Mouse (Mus musculus) left cerebral cortex, postnatal 10 days (tissue): Measurements from ENCODE around the gene Htra1. TPM values are rescaled to one million over a fixed set of nuclear protein-coding genes. Genes with fewer than 3 reads are reported as not detected.

Experiments
- DNase-seq, 2 experiments: peaks; one replicate each; pipeline ENCODE4 v3.0.0; 2021 to 2022; ENCODE audit warnings: low spot score in 2 of 2, mixed read lengths in 1 of 2; ENCODE audit errors: extremely low spot score in 1 of 2
- intact Hi-C: fragments of 180-260 bp; cut with DNase I; formaldehyde crosslinking; loops from one replicate; pipeline ENCODE4 v1.15.1; 2025
- total RNA-seq, 2 experiments: library from RNA; stranded (reverse); gene quantifications; 2 replicates each; pipeline ENCODE4 v1.2.3; 2021

The Htra1 gene
- total RNA-seq, 2 experiments from 2014 or later = 139 to 187 TPM

GRCm38 (mm10) chr7:130953376-130953775, 17.5 kb downstream of the Htra1 start:
- intact Hi-C loops = no loop called here
- peak in 1 of 2 experiments; percentile 21 for DNase-seq

DNA sequence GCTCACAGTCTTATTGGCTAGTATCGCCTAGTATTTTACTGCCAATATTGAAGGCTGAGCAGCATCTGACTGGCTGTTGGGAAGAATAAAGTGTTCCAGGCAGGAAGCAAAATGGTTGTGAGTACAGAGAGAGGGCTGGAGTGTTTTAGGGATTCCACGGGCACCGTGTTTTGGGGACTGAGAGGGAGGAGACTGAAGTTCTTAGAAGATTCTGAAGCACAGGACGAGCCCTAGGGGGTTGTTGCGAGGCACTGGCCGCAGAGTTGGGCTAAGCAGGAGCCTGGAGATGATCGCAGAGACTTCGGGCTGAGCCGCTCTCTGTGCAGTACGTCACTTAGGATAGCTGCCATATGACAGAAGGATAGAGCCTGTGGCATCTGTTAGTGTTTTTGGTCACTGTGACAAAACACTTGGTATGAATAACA, 18.3 kb downstream of the Htra1 start:
- DNase-seq = no peak

DNA sequence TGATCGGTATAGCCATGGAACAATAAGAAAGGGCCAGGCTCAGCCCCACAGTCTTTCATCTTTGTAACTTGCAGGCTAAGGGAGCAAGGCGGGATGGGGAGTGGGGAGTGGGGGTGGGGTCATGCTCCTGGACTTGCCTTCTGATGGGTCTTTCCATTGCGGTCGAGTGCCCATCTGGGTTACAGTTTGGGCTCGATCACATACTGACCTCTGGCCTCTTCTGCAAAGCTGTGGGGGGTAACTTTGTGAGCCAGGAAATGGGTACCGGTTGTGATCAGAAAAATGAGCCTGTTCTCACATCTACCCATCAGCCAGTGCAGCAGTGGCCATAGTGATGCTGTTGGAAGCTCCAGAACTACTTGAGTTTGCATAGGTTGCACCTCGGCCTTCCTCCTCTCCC, 22.6 kb downstream of the Htra1 start:
- intact Hi-C loops = no loop called here
- no peak for DNase-seq

More for the DNA sequence above, 18.3 kb downstream of the Htra1 start:
- intact Hi-C loops = no loop called here

GRCm38 (mm10) chr7:130959868-130960267, 24.0 kb downstream of the Htra1 start:
- intact Hi-C loops = no loop called here

DNA sequence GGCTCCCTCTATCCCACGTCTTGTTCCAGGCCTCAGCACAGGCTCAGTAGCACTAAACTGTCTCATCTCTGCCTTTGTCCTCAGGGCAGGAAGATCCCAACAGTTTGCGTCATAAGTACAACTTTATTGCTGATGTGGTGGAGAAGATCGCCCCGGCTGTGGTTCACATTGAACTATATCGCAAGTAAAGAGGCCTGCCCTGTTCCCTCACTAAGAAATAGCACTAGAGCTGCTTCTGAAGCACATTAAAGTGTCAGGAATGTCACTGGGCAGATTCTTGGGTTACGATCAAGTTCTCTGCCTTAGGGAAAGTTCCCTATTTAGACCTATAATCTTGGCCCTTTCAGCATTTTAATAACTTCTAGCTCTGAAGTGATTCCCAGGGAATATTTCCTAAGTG, 25.5 kb downstream of the Htra1 start:
- no peak for DNase-seq
- intact Hi-C loops = no loop called here

More at GRCm38 (mm10) chr7:130959868-130960267, 24.0 kb downstream of the Htra1 start:
- peak in 1 of 2 experiments; percentile 56 for DNase-seq

GRCm38 (mm10) chr7:130964686-130965085, 28.8 kb downstream of the Htra1 start:
- intact Hi-C loops = no loop called here
- peak in 1 of 2 experiments; percentile 83 for DNase-seq

GRCm38 (mm10) chr7:130965396-130965795, 29.5 kb downstream of the Htra1 start:
- no peak for DNase-seq
- intact Hi-C loops = no loop called here

DNA sequence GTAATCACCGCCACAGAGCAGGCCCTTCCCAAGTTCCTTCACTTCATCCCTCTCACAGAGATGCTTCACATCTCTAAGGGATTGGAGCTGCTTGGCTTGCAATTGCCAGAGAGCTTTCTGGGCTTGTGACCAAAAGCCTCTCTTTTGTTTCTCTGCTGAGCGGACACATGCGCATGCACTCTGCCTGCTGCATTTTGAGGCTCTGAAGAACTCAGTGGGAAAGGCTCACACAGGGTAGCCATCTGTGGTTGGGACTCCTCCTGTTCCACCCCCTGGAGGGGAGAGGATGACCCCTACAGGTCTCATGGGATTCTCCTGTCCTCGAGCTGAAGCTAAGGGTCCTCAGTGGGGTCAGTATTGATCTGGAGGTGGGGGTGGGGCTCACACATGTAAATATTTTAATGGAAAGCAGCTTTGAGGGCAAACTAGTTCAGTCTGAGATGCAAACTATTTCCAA, 30.0 kb downstream of the Htra1 start:
- peak; percentile 67 to 71 for DNase-seq
- intact Hi-C loops = no loop called here

- intact Hi-C loops = no loop called here
These were observed 30.5 kb downstream of the Htra1 start for GRCm38 (mm10) chr7:130966451-130966850.

DNA sequence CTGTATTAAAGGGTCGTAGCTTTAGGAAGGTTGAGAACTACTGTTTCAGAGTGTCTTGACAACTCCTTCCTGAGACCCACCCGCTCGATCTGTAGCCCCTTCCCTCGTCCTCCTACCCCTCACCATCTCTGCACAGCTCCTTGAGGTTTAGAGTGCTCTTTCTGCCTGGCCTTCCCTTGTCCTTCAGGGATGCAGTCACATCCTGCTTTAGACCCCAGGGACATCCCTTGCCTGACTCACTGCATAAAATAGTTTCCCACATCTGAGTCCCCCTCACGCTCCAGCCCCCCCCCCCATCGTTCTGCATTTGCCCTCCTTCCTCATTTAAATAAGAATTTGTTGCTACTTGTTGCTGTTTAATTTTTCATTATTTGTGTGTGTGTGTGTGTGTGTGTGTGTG, 31.0 kb downstream of the Htra1 start:
- intact Hi-C loops = no loop called here
- no peak for DNase-seq

More at GRCm38 (mm10) chr7:130966451-130966850, 30.5 kb downstream of the Htra1 start:
- no peak for DNase-seq

GRCm38 (mm10) chr7:130967901-130968300, 32.0 kb downstream of the Htra1 start:
- intact Hi-C loops = no loop called here
- no peak for DNase-seq

DNA sequence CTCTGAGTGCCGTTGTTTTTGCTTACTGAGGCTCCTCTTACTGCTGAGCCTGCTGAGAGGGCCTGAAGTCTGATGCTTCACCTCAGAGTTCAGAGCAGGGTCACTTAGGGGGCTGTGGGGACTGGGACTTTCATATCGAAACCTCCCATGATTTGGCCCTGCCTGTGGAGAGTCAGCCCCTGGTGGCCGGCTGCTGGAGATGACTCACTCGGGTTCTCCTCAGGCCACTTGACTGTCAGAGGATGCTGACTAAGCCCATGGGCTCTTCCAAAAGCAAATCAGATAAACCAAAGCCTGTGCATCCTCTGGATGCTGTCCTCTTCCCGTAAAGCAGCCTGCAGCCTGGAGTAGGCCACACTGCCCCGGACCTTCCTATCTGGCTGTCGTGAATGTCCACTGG, 32.6 kb downstream of the Htra1 start:
- DNase-seq = peak in 1 of 2 experiments; percentile 58
- intact Hi-C loops = no loop called here

DNA sequence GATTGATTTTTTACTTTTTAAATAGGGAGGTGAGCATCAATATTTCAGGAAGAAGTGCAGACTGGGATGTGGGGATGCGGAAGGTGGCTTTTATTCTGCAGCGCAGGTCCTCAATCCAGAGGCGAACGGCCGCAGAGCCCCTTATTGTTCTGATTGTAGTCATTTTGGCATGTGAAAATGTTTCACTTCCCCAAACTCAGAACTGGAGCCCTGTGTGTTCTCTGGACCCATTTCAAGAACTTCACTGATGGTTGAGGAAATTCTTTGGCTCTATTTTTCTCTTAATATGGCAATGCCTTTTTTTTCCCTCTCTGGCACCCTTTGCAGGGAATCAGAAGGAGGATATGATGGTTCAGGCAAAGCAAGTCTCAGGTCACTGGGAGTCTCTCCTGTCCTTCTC, 33.2 kb downstream of the Htra1 start:
- no peak for DNase-seq
- intact Hi-C loops = no loop called here

GRCm38 (mm10) chr7:130969507-130969906, 33.6 kb downstream of the Htra1 start:
- DNase-seq = no peak
- intact Hi-C loops = no loop called here

DNA sequence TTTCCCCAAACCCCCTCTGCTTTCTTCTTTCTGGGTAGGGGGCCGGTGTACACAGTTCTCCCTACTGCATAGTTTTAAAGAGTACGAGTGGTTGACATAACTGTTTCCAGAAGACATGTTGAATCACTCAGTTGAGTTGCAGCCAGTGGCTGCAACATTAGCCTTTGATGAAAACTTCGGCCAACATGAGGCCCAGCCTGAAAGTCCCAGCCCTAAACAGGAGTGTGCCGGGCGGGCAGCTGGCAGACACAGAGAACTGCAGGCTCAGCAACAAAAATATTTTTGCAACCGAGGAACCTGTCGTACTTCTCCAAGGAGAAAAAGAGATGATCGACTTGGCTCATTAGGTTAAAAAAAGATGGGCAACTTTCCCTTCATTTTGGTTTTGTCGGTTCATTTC, 36.9 kb downstream of the Htra1 start:
- intact Hi-C loops = no loop called here
- no peak for DNase-seq

GRCm38 (mm10) chr7:130976305-130976935, 40.5 kb downstream of the Htra1 start:
- intact Hi-C loops = no loop called here
- DNase-seq = peak; percentile 51 to 84

DNA sequence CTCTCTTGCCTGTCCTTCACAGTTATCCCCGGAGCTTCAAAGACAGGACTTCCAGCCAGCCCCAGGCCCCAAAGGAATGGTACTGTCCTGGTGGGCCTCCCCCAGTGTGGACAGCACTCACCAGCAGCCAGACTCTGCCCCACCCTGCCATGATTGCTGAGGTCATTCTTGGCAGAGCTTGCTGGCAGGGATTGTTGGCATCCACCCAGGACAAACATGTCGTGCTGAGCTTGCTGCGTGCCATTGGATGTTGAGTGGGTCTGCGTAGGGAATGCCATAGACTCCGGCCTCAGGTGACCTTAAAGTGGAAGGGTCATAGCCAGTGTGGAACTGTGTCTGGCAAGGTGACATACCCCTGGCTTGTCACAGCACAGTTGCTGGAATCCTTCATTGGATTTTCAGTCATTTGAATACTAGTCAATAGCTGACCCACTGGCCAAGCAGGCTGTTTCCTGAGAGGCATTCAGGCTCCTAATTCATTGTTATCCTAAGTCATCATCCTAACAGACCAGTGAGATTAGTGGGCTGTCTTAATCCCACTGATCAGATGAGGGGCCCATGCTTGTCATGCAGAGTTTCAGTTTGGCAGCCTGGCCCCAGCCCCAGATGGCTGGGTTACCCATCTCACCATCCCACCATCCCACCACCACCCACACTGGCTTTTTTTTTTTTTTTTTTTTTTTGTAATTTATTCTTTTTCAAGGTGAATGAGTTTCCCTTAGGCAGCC, 42.0 kb downstream of the Htra1 start:
- peak; percentile 59 to 87 for DNase-seq
- intact Hi-C loops = no loop called here

DNA sequence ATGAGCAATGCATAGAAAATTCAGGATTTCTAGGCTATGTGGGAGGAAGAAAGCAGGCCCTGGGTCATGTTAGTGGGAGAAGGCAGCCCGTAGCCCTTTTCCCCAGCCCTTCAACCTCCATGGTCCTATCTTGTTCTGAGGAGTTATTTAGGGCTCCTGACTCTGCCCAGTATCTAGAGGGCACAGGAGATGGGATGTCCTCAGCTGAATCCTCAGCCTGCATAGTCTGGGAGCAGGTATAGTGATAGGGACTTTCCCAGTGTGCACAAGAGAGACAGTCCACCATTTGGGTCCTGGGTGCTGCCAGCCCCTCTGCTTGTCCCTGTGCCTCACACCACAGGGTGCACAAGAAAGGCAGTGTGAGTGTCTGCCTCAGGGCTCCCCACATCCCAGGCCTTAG, 42.6 kb downstream of the Htra1 start:
- intact Hi-C loops = no loop called here
- DNase-seq = no peak

- no peak for DNase-seq
- intact Hi-C loops = loop anchor here (5.0 kb wide), 1 partner anchor 43 kb away; the partner anchor contains the start of gene Htra1
These were observed 44.2 kb downstream of the Htra1 start for GRCm38 (mm10) chr7:130980130-130980529.

GRCm38 (mm10) chr7:130982371-130982770, 46.5 kb downstream of the Htra1 start:
- intact Hi-C loops = loop anchor here (5.0 kb wide), 1 partner anchor 45 kb away; the partner anchor contains the start of gene Htra1
- no peak for DNase-seq
